Mouse (Mus musculus): ENCODE results near the gene Nol4l.
"Not testable (repeated sequence)": the region's sequence is repeated elsewhere in the genome, so short reads cannot be mapped to it uniquely, and the experiment has no call there.

The Nol4l gene

GRCm38 (mm10) chr2:153512416-153513323 is 17.1 kb downstream of the Nol4l start:
- DNase-seq (ENCODE audit: low spot score), result no peak

GRCm38 (mm10) chr2:153511562-153511961 is 18.2 kb downstream of the Nol4l start:
- no peak for DNase-seq (ENCODE audit: low spot score)

- DNase-seq (ENCODE audit: low spot score), result no peak
Observed at GRCm38 (mm10) chr2:153510136-153510535, 19.6 kb downstream of the Nol4l start.

GRCm38 (mm10) chr2:153509211-153510029 is 20.4 kb downstream of the Nol4l start:
- no peak for DNase-seq (ENCODE audit: low spot score)

- DNase-seq (ENCODE audit: low spot score), result no peak
Observed at GRCm38 (mm10) chr2:153508405-153508804, 21.4 kb downstream of the Nol4l start.

- no peak for DNase-seq (ENCODE audit: low spot score)
Observed at GRCm38 (mm10) chr2:153507969-153508368, 21.8 kb downstream of the Nol4l start.

- no peak for DNase-seq (ENCODE audit: low spot score)
Observed at GRCm38 (mm10) chr2:153506385-153506784, 23.4 kb downstream of the Nol4l start.

GRCm38 (mm10) chr2:153499154-153499553 is 30.6 kb downstream of the Nol4l start:
- DNase-seq (ENCODE audit: low spot score), result no peak

- DNase-seq (ENCODE audit: low spot score), result no peak
Observed at GRCm38 (mm10) chr2:153496898-153497297, 32.9 kb downstream of the Nol4l start.

- DNase-seq (ENCODE audit: low spot score), result no peak
Observed at GRCm38 (mm10) chr2:153496301-153496700, 33.5 kb downstream of the Nol4l start.

GRCm38 (mm10) chr2:153495818-153496217 is 34.0 kb downstream of the Nol4l start:
- no peak for DNase-seq (ENCODE audit: low spot score)

GRCm38 (mm10) chr2:153495391-153495790 is 34.4 kb downstream of the Nol4l start:
- DNase-seq (ENCODE audit: low spot score), result not testable (repeated sequence)

- no peak for DNase-seq (ENCODE audit: low spot score)
Observed at GRCm38 (mm10) chr2:153494293-153494811, 35.4 kb downstream of the Nol4l start.

GRCm38 (mm10) chr2:153493781-153494292 is 35.9 kb downstream of the Nol4l start:
- no peak for DNase-seq (ENCODE audit: low spot score)

GRCm38 (mm10) chr2:153493393-153493731 is 36.4 kb downstream of the Nol4l start:
- no peak for DNase-seq (ENCODE audit: low spot score)

GRCm38 (mm10) chr2:153492573-153493392 is 37.0 kb downstream of the Nol4l start, which contains the start of gene 4930404H24Rik:
Gene 4930404H24Rik, plus strand, starts transcription at chr2:153492790.
- DNase-seq (ENCODE audit: low spot score), result peak; percentile 83

- peak; percentile 63 for DNase-seq (ENCODE audit: low spot score)
Observed at GRCm38 (mm10) chr2:153492179-153492517, 37.6 kb downstream of the Nol4l start.

GRCm38 (mm10) chr2:153491512-153492178 is 38.1 kb downstream of the Nol4l start:
- DNase-seq (ENCODE audit: low spot score), result no peak

GRCm38 (mm10) chr2:153490940-153491339 is 38.8 kb downstream of the Nol4l start:
- DNase-seq (ENCODE audit: low spot score), result no peak

- no peak for DNase-seq (ENCODE audit: low spot score)
Observed at GRCm38 (mm10) chr2:153490116-153490515, 39.7 kb downstream of the Nol4l start.

GRCm38 (mm10) chr2:153484071-153484470 is 45.7 kb downstream of the Nol4l start:
- DNase-seq (ENCODE audit: low spot score), result no peak
